Comparison of ENCODE assay signal across 9 mouse cellular contexts in the genomic region with DNA sequence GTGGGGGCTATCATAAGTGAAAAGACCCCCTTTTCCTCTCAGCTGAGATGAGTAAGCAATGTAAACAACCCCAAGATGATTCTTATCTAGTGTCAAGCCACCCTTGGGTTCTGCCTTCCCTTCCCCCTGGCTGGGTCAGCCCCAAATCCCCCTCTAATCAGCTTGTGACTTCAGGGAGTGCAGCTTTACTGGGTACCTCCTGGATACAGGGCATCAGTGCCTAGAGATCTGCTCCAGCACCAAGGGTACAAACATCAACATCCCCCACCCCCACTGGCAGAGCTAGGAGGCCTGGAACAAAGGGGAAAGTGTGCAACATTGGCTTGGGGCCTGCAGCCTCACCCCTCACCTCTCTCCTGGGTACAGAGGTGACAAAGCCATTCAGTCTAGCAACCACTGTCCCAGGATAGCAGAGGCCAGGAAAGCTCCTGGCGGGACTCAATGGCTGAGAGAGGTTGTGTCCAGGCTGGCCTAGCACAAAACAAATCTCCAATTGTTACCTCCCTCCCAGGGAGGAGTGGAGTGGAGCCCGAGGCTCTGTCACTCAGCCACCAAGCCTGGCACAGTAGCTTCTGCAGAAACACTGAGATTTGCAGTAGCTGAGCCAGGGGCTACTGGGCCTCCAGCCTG. TPM values are rescaled to one million over a fixed set of nuclear protein-coding genes. Genes with fewer than 3 reads are reported as not detected.
A peak's percentile ranks its signal among the peaks of the same experiment; 100 is the strongest.
DNase-seq lines count a peak whose midpoint lies in the region; ATAC-seq and TF ChIP-seq lines count a peak whose summit lies in the region.
"Had no signal": no experiment of that assay in that cellular context is flagged by ENCODE, and none has a peak within 500 bp of the region (broad histone marks: within the 10 kb centered on the region; RNA-seq: fewer than 3 reads in every experiment).

No protein-coding gene starts in this region.

- peak; percentile 71 for DNase-seq in liver, adult 2 months (ENCODE audit: extremely low read depth, low read depth, low spot score)
- no peak for DNase-seq in liver
- no peak for DNase-seq in embryonic facial prominence, embryonic 14.5 days (ENCODE audit: low spot score)
- peak; percentile 36 for DNase-seq in hindbrain, postnatal 0 days (ENCODE audit: low spot score)
- peak; percentile 28 for DNase-seq in midbrain, postnatal 0 days (ENCODE audit: low spot score)
- no peak for DNase-seq in gastrocnemius, postnatal 25 days
- DNase-seq in lung, adult 2 months: no peak
- DNase-seq in left cerebral cortex, adult 11 months (ENCODE audit: low spot score): no peak
- DNase-seq: heart, adult 2 months had no signal

- H3K9ac ChIP-seq in liver, adult 2 months (ENCODE audit: low read depth, low read length): no peak overlapping the region
- peak overlapping the region; percentile 20; the same call in 1 of the 2 replicates for H3K9ac ChIP-seq in embryonic facial prominence, embryonic 14.5 days (ENCODE audit: low read depth, low read length)
- no peak overlapping the region for H3K9ac ChIP-seq in hindbrain, postnatal 0 days (replicated peaks; ENCODE audit: low read length)
- no peak overlapping the region for H3K9ac ChIP-seq in midbrain, postnatal 0 days (replicated peaks; ENCODE audit: low read length, poor library complexity, severe bottlenecking)

- H3K27me3 ChIP-seq in liver, adult 2 months (ENCODE audit: control insufficient read depth, insufficient read depth, low read length): no peaks in the 10 kb centered on the region
- no peaks in the 10 kb centered on the region for H3K27me3 ChIP-seq in embryonic facial prominence, embryonic 14.5 days (replicated peaks; ENCODE audit: control insufficient read depth, insufficient read depth, low read length)
- H3K27me3 ChIP-seq in hindbrain, postnatal 0 days (ENCODE audit: insufficient read depth, low read length): no peaks in the 10 kb centered on the region
- H3K27me3 ChIP-seq in midbrain, postnatal 0 days (ENCODE audit: insufficient read depth, low read length): no peaks in the 10 kb centered on the region

- TF ChIP-seq CTCF in liver, adult 2 months (IDR thresholded peaks at IDR 0.05; ENCODE audit: low read depth, low read length): no peak
- TF ChIP-seq CTCF in hindbrain, postnatal 0 days (IDR thresholded peaks at IDR 0.05; ENCODE audit: low read depth): no peak
- no peak for TF ChIP-seq CTCF in midbrain, postnatal 0 days (IDR thresholded peaks at IDR 0.05)
- no peak for TF ChIP-seq CTCF in lung, adult 2 months (IDR thresholded peaks at IDR 0.05; ENCODE audit: insufficient read depth, low read length)

- 32% methylated on average over 2 of the region's 2 CpGs for WGBS in liver, adult 2 months
- WGBS in embryonic facial prominence, embryonic 14.5 days: 36% methylated on average over 2 of the region's 2 CpGs
- WGBS in hindbrain, postnatal 0 days: 19% methylated on average over 2 of the region's 2 CpGs
- WGBS in midbrain, postnatal 0 days: 31% methylated on average over 2 of the region's 2 CpGs
- 65% methylated on average over 2 of the region's 2 CpGs for WGBS in lung, adult 2 months

- peaks cover 21% of the 10 kb centered on the region for H3K4me1 ChIP-seq in liver, adult 2 months (ENCODE audit: control insufficient read depth, insufficient read depth, low read length)
- peaks cover 14% of the 10 kb centered on the region for H3K4me1 ChIP-seq in embryonic facial prominence, embryonic 14.5 days (ENCODE audit: control insufficient read depth, insufficient read depth, low read length)
- H3K4me1 ChIP-seq in hindbrain, postnatal 0 days (ENCODE audit: insufficient read depth, low read length): peaks cover 5% of the 10 kb centered on the region; the same call in 1 of the 2 replicates
- no peaks in the 10 kb centered on the region for H3K4me1 ChIP-seq in midbrain, postnatal 0 days (ENCODE audit: insufficient read depth, low read length)
- peaks cover 6% of the 10 kb centered on the region; the same call in 1 of the 2 replicates for H3K4me1 ChIP-seq in lung, adult 2 months (ENCODE audit: control insufficient read depth, insufficient read depth, low read length)

- H3K79me2 ChIP-seq in liver, adult 2 months (ENCODE audit: control insufficient read depth, insufficient read depth, low read length): peaks cover 36% of the 10 kb centered on the region

- no peaks in the 10 kb centered on the region for H3K9me3 ChIP-seq in embryonic facial prominence, embryonic 14.5 days (ENCODE audit: control insufficient read depth, low read length)
- no peaks in the 10 kb centered on the region for H3K9me3 ChIP-seq in hindbrain, postnatal 0 days (ENCODE audit: low read length)
- H3K9me3 ChIP-seq in midbrain, postnatal 0 days (ENCODE audit: low read length): no peaks in the 10 kb centered on the region

- H3K27ac ChIP-seq in liver, adult 2 months (replicated peaks; ENCODE audit: insufficient read depth, low read depth, low read length): no peak overlapping the region; the same call in 1 of the 2 replicates
- H3K27ac ChIP-seq in embryonic facial prominence, embryonic 14.5 days (replicated peaks; ENCODE audit: low read depth, low read length): no peak overlapping the region
- peak overlapping the region; percentile 11; the same call in 1 of the 2 replicates for H3K27ac ChIP-seq in hindbrain, postnatal 0 days
- H3K27ac ChIP-seq in midbrain, postnatal 0 days (ENCODE audit: low read depth, low read length): no peak overlapping the region
- H3K27ac ChIP-seq: heart, adult 2 months had no signal

- H3K36me3 ChIP-seq in liver, adult 2 months (ENCODE audit: control insufficient read depth, insufficient read depth, low read length): no peaks in the 10 kb centered on the region
- peaks cover 4% of the 10 kb centered on the region; the same call in 1 of the 2 replicates for H3K36me3 ChIP-seq in embryonic facial prominence, embryonic 14.5 days (ENCODE audit: control insufficient read depth, insufficient read depth, low read length)
- no peaks in the 10 kb centered on the region for H3K36me3 ChIP-seq in hindbrain, postnatal 0 days (ENCODE audit: insufficient read depth, low read length)
- H3K36me3 ChIP-seq in midbrain, postnatal 0 days (ENCODE audit: insufficient read depth, low read length): no peaks in the 10 kb centered on the region

- no peak for TF ChIP-seq POLR2A in liver, adult 2 months (IDR thresholded peaks at IDR 0.05; ENCODE audit: extremely low read depth, insufficient read depth, low read length)
- TF ChIP-seq POLR2A in lung, adult 2 months (IDR thresholded peaks at IDR 0.05; ENCODE audit: borderline replicate concordance, extremely low read depth, low read depth, low read length): no peak

- no peak for ATAC-seq in embryonic facial prominence, embryonic 14.5 days (ENCODE audit: low read depth)
- no peak for ATAC-seq in hindbrain, postnatal 0 days
- no peak for ATAC-seq in midbrain, postnatal 0 days (ENCODE audit: low FRiP score)

- H3K4me2 ChIP-seq in embryonic facial prominence, embryonic 14.5 days (ENCODE audit: low read depth, low read length): peak overlapping the region; percentile 74
- peak overlapping the region; percentile 82 for H3K4me2 ChIP-seq in hindbrain, postnatal 0 days (ENCODE audit: low read depth, low read length)
- peak overlapping the region; percentile 12; the same call in 1 of the 2 replicates for H3K4me2 ChIP-seq in midbrain, postnatal 0 days (ENCODE audit: low read depth, low read length, poor library complexity, severe bottlenecking)

- H3K4me3 ChIP-seq in liver, adult 2 months (ENCODE audit: insufficient read depth, low read depth, low read length): no peak overlapping the region
- H3K4me3 ChIP-seq in embryonic facial prominence, embryonic 14.5 days (ENCODE audit: low read depth, low read length): no peak overlapping the region; the same call in none of the 2 replicates
- no peak overlapping the region for H3K4me3 ChIP-seq in hindbrain, postnatal 0 days (ENCODE audit: low read length)
- peak overlapping the region; percentile 10; the same call in 1 of the 2 replicates for H3K4me3 ChIP-seq in midbrain, postnatal 0 days (ENCODE audit: low read depth, low read length)
- no peak overlapping the region for H3K4me3 ChIP-seq in lung, adult 2 months (replicated peaks; ENCODE audit: extremely low read depth, low read depth, low read length)
- H3K4me3 ChIP-seq: heart, adult 2 months had no signal

RNA-seq across cellular contexts. Expression of gene Slc2a1, which starts 3.9 kb away (rescaled TPM):
- 6.9 and 7.3 TPM in 2 replicates for total RNA-seq in liver, adult 2 months (2014; rRNA removed)
- 11.1 and 17.7 TPM in 2 replicates for polyA plus RNA-seq in liver, adult 2 months (2012; rRNA removed)
- 94.2 and 111 TPM in 2 replicates for polyA plus RNA-seq in embryonic facial prominence, embryonic 14.5 days (2014; fragmentation: Nextera tagmentation; extraction: Ambion mirVana)
- total RNA-seq in hindbrain, postnatal 0 days (2014; rRNA removed): 119 and 120 TPM in 2 replicates
- polyA plus RNA-seq in hindbrain, postnatal 0 days (2015; fragmentation: Nextera tagmentation; extraction: Ambion mirVana): 48.8 and 50.6 TPM in 2 replicates
- 85.1 and 104 TPM in 2 replicates for total RNA-seq in midbrain, postnatal 0 days (2014; rRNA removed)
- 43.1 and 46.4 TPM in 2 replicates for polyA plus RNA-seq in midbrain, postnatal 0 days (2015; fragmentation: Nextera tagmentation; extraction: Ambion mirVana)
- 1 to 10 TPM; 4.0 to 5.5 TPM for total RNA-seq in gastrocnemius, postnatal 25 days (2021)
- polyA plus RNA-seq in lung, adult 2 months (2012; rRNA removed): 32.0 and 39.0 TPM in 2 replicates

Comparison
In these comparisons a context has a peak if more than half of its experiments do, and no peak if none do; other contexts are left out.
1. DNase-seq: peak in liver, adult 2 months (single experiment), hindbrain, postnatal 0 days (single experiment) and midbrain, postnatal 0 days (single experiment); none in liver (single experiment), embryonic facial prominence, embryonic 14.5 days (single experiment), gastrocnemius, postnatal 25 days (single experiment), lung, adult 2 months (single experiment) and left cerebral cortex, adult 11 months (single experiment).
2. H3K4me2 ChIP-seq: peak in every context shown above with its lines; median percentile 82 in hindbrain, postnatal 0 days; 74 in embryonic facial prominence, embryonic 14.5 days; 12 in midbrain, postnatal 0 days.